Mouse (Mus musculus): ENCODE data around the gene Pitpnc1. TPM values are rescaled to one million over a fixed set of nuclear protein-coding genes. Genes with fewer than 3 reads are reported as not detected.

Pitpnc1 gene
- polyA plus RNA-seq, 1 experiment from 2014 or later, result 20.8 TPM

DNA sequence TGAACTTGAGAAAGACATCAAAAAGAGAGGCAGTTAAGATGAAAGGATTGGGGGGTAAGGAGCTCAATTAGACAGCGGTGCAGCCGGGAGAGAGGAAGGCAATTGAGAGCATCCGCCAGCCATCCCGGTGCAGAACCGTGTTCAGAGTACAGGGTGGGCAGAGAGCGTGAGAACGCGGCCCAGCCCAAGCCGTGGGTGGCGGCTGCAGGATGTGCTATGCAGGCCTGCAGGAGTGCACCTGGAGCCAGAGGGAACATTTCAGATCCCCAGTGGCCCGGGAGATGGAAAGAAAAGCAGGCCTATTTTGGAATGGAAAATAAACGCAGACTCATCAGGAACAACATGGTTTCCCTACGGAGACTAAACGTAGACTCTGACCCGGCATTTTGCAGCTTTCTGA, 155.0 kb downstream of the Pitpnc1 start:
- WGBS, result 76% methylated on average over 15 of the region's 15 CpGs
- no peak overlapping the region for H3K4me3 ChIP-seq (ENCODE audit: low read length)

DNA sequence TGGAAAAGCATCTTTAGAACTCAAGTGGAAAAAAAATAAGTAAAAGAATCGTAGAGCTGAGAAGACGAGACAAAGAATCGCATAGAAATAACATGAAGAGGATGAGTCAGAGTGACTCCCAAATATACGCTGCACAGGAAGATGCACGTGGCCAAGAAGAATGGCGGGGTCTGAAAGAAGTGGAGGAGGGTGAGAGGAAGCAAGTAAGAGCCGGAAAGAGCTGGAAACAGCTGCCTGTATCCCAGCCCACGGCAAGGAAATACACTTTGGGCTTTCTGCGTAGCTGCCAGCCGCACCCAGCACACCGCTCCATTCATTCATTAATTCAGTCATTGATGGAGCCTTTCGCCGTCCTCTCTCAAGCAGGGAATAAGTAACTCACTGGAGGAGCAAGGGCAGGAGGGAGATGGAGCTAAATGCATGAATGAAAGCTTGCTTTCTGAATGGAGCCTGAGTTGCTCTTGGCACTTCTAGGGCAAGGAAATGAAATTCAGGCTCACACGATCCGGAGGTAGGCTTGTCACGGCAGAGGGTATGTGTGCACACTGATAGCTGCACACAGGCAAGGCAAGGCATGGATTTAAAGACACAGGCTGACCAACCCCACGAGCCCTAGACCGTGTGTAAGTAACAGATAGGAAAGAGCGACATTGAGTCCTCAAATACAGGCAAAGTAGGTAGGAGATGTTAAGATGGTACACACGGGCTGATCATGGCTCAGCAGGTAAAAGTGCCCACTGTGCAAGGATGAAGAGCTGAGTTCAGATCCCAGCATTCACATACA, 160.0 kb downstream of the Pitpnc1 start:
- ATAC-seq (replicated peaks; ENCODE audit: extremely low read depth, insufficient read depth, low FRiP score), result no peak
- WGBS, result 70% methylated on average over 20 of the region's 20 CpGs
- H3K27ac ChIP-seq (ENCODE audit: low read length), result peak overlapping the region; percentile 48
- H3K9me3 ChIP-seq (replicated peaks; ENCODE audit: control insufficient read depth, low read length), result peaks cover 5% of the 10 kb centered on the region
- no peak overlapping the region for H3K4me3 ChIP-seq (ENCODE audit: low read length)
- peak overlapping the region; percentile 13; the same call in 1 of the 2 replicates for H3K4me2 ChIP-seq (ENCODE audit: low read depth, low read length)
- peak overlapping the region; percentile 25; the same call in 1 of the 2 replicates for H3K9ac ChIP-seq (ENCODE audit: low read length)
- no peaks in the 10 kb centered on the region for H3K4me1 ChIP-seq (ENCODE audit: control insufficient read depth, insufficient read depth, low read length)
- no peaks in the 10 kb centered on the region for H3K27me3 ChIP-seq (ENCODE audit: control insufficient read depth, insufficient read depth, low read length)
- peaks cover 14% of the 10 kb centered on the region for H3K36me3 ChIP-seq (ENCODE audit: control insufficient read depth, insufficient read depth)

More for the DNA sequence above, 155.0 kb downstream of the Pitpnc1 start:
- peaks cover 6% of the 10 kb centered on the region; the same call in 1 of the 2 replicates for H3K36me3 ChIP-seq (ENCODE audit: control insufficient read depth, insufficient read depth)
- H3K4me1 ChIP-seq (ENCODE audit: control insufficient read depth, insufficient read depth, low read length), result no peaks in the 10 kb centered on the region
- no peak for ATAC-seq (replicated peaks; ENCODE audit: extremely low read depth, insufficient read depth, low FRiP score)
- H3K9me3 ChIP-seq (replicated peaks; ENCODE audit: control insufficient read depth, low read length), result no peaks in the 10 kb centered on the region
- H3K27me3 ChIP-seq (ENCODE audit: control insufficient read depth, insufficient read depth, low read length), result no peaks in the 10 kb centered on the region
- no peak overlapping the region for H3K27ac ChIP-seq (ENCODE audit: low read length)
- H3K4me2 ChIP-seq (ENCODE audit: low read depth, low read length), result no peak overlapping the region
- no peak overlapping the region for H3K9ac ChIP-seq (ENCODE audit: low read length)

DNA sequence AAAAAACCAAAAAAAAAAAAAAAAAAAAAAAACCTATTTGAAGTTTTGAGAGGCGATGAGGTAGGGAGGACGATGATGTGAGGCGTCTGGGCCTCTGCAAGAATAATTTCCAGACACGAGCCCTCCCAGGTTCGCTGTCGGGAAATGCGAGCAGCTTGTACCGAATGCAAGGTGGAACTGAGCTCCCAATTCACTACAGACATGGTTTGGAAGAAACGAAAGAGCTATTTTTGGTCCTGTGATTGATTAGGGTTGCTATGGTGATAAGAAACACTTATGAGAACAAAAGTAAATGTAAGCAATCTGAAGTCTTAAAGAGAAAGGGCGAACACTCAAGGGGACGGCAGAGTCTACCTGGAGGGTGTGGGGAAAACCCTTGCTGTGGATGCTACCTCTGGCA, 164.3 kb downstream of the Pitpnc1 start:
- H3K36me3 ChIP-seq (ENCODE audit: control insufficient read depth, insufficient read depth), result peaks cover 11% of the 10 kb centered on the region
- H3K9ac ChIP-seq (ENCODE audit: low read length), result no peak overlapping the region
- no peak overlapping the region for H3K4me2 ChIP-seq (ENCODE audit: low read depth, low read length)
- no peaks in the 10 kb centered on the region for H3K4me1 ChIP-seq (ENCODE audit: control insufficient read depth, insufficient read depth, low read length)
- peaks cover 5% of the 10 kb centered on the region for H3K9me3 ChIP-seq (replicated peaks; ENCODE audit: control insufficient read depth, low read length)
- H3K27me3 ChIP-seq (ENCODE audit: control insufficient read depth, insufficient read depth, low read length), result no peaks in the 10 kb centered on the region
- 58% methylated on average over 11 of the region's 11 CpGs for WGBS
- no peak overlapping the region for H3K27ac ChIP-seq (ENCODE audit: low read length)
- no peak for ATAC-seq (replicated peaks; ENCODE audit: extremely low read depth, insufficient read depth, low FRiP score)
- no peak overlapping the region for H3K4me3 ChIP-seq (ENCODE audit: low read length)

- Histone ChIP-seq H3K4me3 (ENCODE audit: low read length) (no peak overlapping the region), H3K9ac (ENCODE audit: low read length) (no peak overlapping the region), H3K9me3 (replicated peaks; ENCODE audit: control insufficient read depth, low read length) (peaks cover 8% of the 10 kb centered on the region), H3K27ac (ENCODE audit: low read length) (no peak overlapping the region), H3K4me1 (ENCODE audit: control insufficient read depth, insufficient read depth, low read length) (no peaks in the 10 kb centered on the region), H3K27me3 (ENCODE audit: control insufficient read depth, insufficient read depth, low read length) (no peaks in the 10 kb centered on the region), H3K4me2 (ENCODE audit: low read depth, low read length) (no peak overlapping the region), H3K36me3 (ENCODE audit: control insufficient read depth, insufficient read depth) (peaks cover 11% of the 10 kb centered on the region)
- 86% methylated on average over 4 of the region's 4 CpGs for WGBS
- no peak for ATAC-seq (replicated peaks; ENCODE audit: extremely low read depth, insufficient read depth, low FRiP score)
Measured at GRCm38 (mm10) chr11:107302141-107302540, 168.4 kb downstream of the Pitpnc1 start.

GRCm38 (mm10) chr11:107300235-107300634, 170.3 kb downstream of the Pitpnc1 start:
- H3K4me2 ChIP-seq (ENCODE audit: low read depth, low read length), result no peak overlapping the region

DNA sequence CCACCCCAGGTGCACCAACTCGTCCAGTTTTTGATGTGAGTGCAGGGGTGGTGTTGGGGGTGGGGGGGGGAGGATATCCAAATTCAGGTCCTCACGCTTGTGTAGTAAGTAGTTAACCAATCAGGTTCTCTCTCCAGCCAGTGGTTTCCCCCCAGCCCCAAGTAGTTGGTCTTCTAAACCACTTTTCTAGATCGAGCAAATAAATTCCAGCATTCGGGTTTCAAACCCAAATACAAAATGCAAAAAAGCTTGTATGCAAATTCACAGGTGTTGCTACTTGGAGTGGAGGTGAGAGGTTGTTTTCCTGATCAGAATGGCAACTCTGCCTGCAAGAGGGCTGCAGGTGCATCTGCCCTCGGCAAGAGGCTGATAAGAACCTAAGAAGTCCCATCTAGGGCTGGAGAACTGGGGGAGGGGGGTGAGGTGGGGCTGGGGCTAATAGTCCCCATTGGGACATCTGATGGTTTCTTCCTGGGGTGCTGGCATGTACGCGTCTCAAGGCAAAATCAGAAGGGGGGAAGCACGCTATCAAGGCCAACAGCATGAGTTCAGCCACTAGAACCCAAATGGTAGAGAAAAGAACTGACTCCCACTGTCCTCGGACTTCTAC, 170.9 kb downstream of the Pitpnc1 start:
- WGBS, result 80% methylated on average over 9 of the region's 9 CpGs
- no peak for ATAC-seq (replicated peaks; ENCODE audit: extremely low read depth, insufficient read depth, low FRiP score)
- Histone ChIP-seq H3K36me3 (ENCODE audit: control insufficient read depth, insufficient read depth) (peaks cover 12% of the 10 kb centered on the region), H3K4me2 (ENCODE audit: low read depth, low read length) (no peak overlapping the region), H3K4me3 (ENCODE audit: low read length) (no peak overlapping the region), H3K27me3 (ENCODE audit: control insufficient read depth, insufficient read depth, low read length) (no peaks in the 10 kb centered on the region), H3K4me1 (ENCODE audit: control insufficient read depth, insufficient read depth, low read length) (no peaks in the 10 kb centered on the region), H3K27ac (ENCODE audit: low read length) (no peak overlapping the region), H3K9me3 (replicated peaks; ENCODE audit: control insufficient read depth, low read length) (peaks cover 8% of the 10 kb centered on the region), H3K9ac (ENCODE audit: low read length) (no peak overlapping the region)

More at GRCm38 (mm10) chr11:107300235-107300634, 170.3 kb downstream of the Pitpnc1 start:
- no peaks in the 10 kb centered on the region for H3K27me3 ChIP-seq (ENCODE audit: control insufficient read depth, insufficient read depth, low read length)
- H3K36me3 ChIP-seq (ENCODE audit: control insufficient read depth, insufficient read depth), result peaks cover 9% of the 10 kb centered on the region
- no peak for ATAC-seq (replicated peaks; ENCODE audit: extremely low read depth, insufficient read depth, low FRiP score)
- H3K9me3 ChIP-seq (replicated peaks; ENCODE audit: control insufficient read depth, low read length), result peaks cover 8% of the 10 kb centered on the region
- H3K9ac ChIP-seq (ENCODE audit: low read length), result no peak overlapping the region
- H3K4me1 ChIP-seq (ENCODE audit: control insufficient read depth, insufficient read depth, low read length), result no peaks in the 10 kb centered on the region
- H3K4me3 ChIP-seq (ENCODE audit: low read length), result no peak overlapping the region
- H3K27ac ChIP-seq (ENCODE audit: low read length), result no peak overlapping the region

GRCm38 (mm10) chr11:107296176-107296575, 174.3 kb downstream of the Pitpnc1 start:
- no peak for ATAC-seq (replicated peaks; ENCODE audit: extremely low read depth, insufficient read depth, low FRiP score)

GRCm38 (mm10) chr11:107292036-107292435, 178.5 kb downstream of the Pitpnc1 start:
- Histone ChIP-seq H3K9me3 (replicated peaks; ENCODE audit: control insufficient read depth, low read length) (0 out of 2 replicates have a peak, but pooled peaks cover 2% of the 10 kb centered on the region), H3K4me1 (ENCODE audit: control insufficient read depth, insufficient read depth, low read length) (0 out of 2 replicates have a peak, but pooled peaks cover 2% of the 10 kb centered on the region), H3K36me3 (ENCODE audit: control insufficient read depth, insufficient read depth) (peaks cover 10% of the 10 kb centered on the region; the same call in 1 of the 2 replicates), H3K27me3 (ENCODE audit: control insufficient read depth, insufficient read depth, low read length) (no peaks in the 10 kb centered on the region), H3K4me3 (ENCODE audit: low read length) (no peak overlapping the region), H3K4me2 (ENCODE audit: low read depth, low read length) (no peak overlapping the region), H3K27ac (ENCODE audit: low read length) (no peak overlapping the region), H3K9ac (ENCODE audit: low read length) (no peak overlapping the region)
- 79% methylated on average over 13 of the region's 13 CpGs for WGBS
- ATAC-seq (replicated peaks; ENCODE audit: extremely low read depth, insufficient read depth, low FRiP score), result no peak

More at GRCm38 (mm10) chr11:107296176-107296575, 174.3 kb downstream of the Pitpnc1 start:
- Histone ChIP-seq H3K36me3 (ENCODE audit: control insufficient read depth, insufficient read depth) (peaks cover 11% of the 10 kb centered on the region), H3K27me3 (ENCODE audit: control insufficient read depth, insufficient read depth, low read length) (no peaks in the 10 kb centered on the region), H3K27ac (ENCODE audit: low read length) (no peak overlapping the region), H3K4me3 (ENCODE audit: low read length) (no peak overlapping the region), H3K9me3 (replicated peaks; ENCODE audit: control insufficient read depth, low read length) (peaks cover 8% of the 10 kb centered on the region), H3K4me2 (ENCODE audit: low read depth, low read length) (no peak overlapping the region), H3K9ac (ENCODE audit: low read length) (no peak overlapping the region), H3K4me1 (ENCODE audit: control insufficient read depth, insufficient read depth, low read length) (no peaks in the 10 kb centered on the region)
- 86% methylated on average over 4 of the region's 4 CpGs for WGBS

GRCm38 (mm10) chr11:107288186-107288563, 182.3 kb downstream of the Pitpnc1 start:
- H3K4me3 ChIP-seq (ENCODE audit: low read length), result no peak overlapping the region
- H3K9ac ChIP-seq (ENCODE audit: low read length), result no peak overlapping the region
- 93% methylated on average over 2 of the region's 2 CpGs for WGBS
- H3K9me3 ChIP-seq (replicated peaks; ENCODE audit: control insufficient read depth, low read length), result 0 out of 2 replicates have a peak, but pooled peaks cover 2% of the 10 kb centered on the region
- peaks cover 6% of the 10 kb centered on the region; the same call in 1 of the 2 replicates for H3K36me3 ChIP-seq (ENCODE audit: control insufficient read depth, insufficient read depth)
- no peak for ATAC-seq (replicated peaks; ENCODE audit: extremely low read depth, insufficient read depth, low FRiP score)
- no peak overlapping the region for H3K4me2 ChIP-seq (ENCODE audit: low read depth, low read length)
- H3K27me3 ChIP-seq (ENCODE audit: control insufficient read depth, insufficient read depth, low read length), result no peaks in the 10 kb centered on the region
- H3K4me1 ChIP-seq (ENCODE audit: control insufficient read depth, insufficient read depth, low read length), result 0 out of 2 replicates have a peak, but pooled peaks cover 3% of the 10 kb centered on the region
- H3K27ac ChIP-seq (ENCODE audit: low read length), result no peak overlapping the region

Measured in heart, embryonic 16.5 days (tissue).